In genomic region chr8:111536978-111537764, GRCm38 (mm10) we compare ENCODE assay signal across 8 mouse cellular contexts. TPM values are rescaled to one million over a fixed set of nuclear protein-coding genes. Genes with fewer than 3 reads are reported as not detected.
A peak's percentile ranks its signal among the peaks of the same experiment; 100 is the strongest.
DNase-seq lines count a peak whose midpoint lies in the region; ATAC-seq and TF ChIP-seq lines count a peak whose summit lies in the region.

No protein-coding gene starts in this region.

- H3K27ac ChIP-seq in MEL (ENCODE audit: control insufficient read depth, low read depth, low read length): peak overlapping the region; percentile 51
- peak overlapping the region; percentile 92 for H3K27ac ChIP-seq in cerebellum, adult 2 months (ENCODE audit: insufficient read depth, low read length)
- H3K27ac ChIP-seq in forebrain, embryonic 15.5 days (replicated peaks): peak overlapping the region; percentile 99
- peak overlapping the region; percentile 95 for H3K27ac ChIP-seq in hindbrain, postnatal 0 days

- H3K4me2 ChIP-seq in forebrain, embryonic 15.5 days (replicated peaks): peak overlapping the region; percentile 95
- peak overlapping the region; percentile 71 for H3K4me2 ChIP-seq in hindbrain, postnatal 0 days (ENCODE audit: low read depth, low read length)

- ATAC-seq in forebrain, embryonic 15.5 days (replicated peaks): peak; percentile 54
- peak; percentile 58 for ATAC-seq in hindbrain, postnatal 0 days
- ATAC-seq in megakaryocyte, adult 5-6 weeks (ENCODE audit: poor library complexity, severe bottlenecking): peak; percentile 22

- no peak for TF ChIP-seq RAD21 in MEL (IDR thresholded peaks at IDR 0.05; ENCODE audit: low read depth, low read length)

- H3K4me1 ChIP-seq in MEL (ENCODE audit: control insufficient read depth in 1 of 2, insufficient read depth in 2 of 2, low read length in 2 of 2): peaks cover 1 to 18% of the 10 kb centered on the region in 2 experiments
- peaks cover 14% of the 10 kb centered on the region; the same call in 1 of the 2 replicates for H3K4me1 ChIP-seq in cerebellum, adult 2 months (ENCODE audit: control insufficient read depth, insufficient read depth, low read length)
- peaks cover 44% of the 10 kb centered on the region for H3K4me1 ChIP-seq in forebrain, embryonic 15.5 days
- peaks cover 17% of the 10 kb centered on the region for H3K4me1 ChIP-seq in hindbrain, postnatal 0 days (ENCODE audit: insufficient read depth, low read length)

- H3K79me2 ChIP-seq in MEL (ENCODE audit: control insufficient read depth, insufficient read depth, low read length, poor library complexity): peaks cover 40% of the 10 kb centered on the region

- WGBS in cerebellum, adult 2 months: under 1% methylated on average over 60 of the region's 64 CpGs
- WGBS in forebrain, embryonic 15.5 days: under 1% methylated on average over 64 of the region's 64 CpGs
- under 1% methylated on average over 64 of the region's 64 CpGs for WGBS in hindbrain, postnatal 0 days

- no peak for TF ChIP-seq EP300 in MEL (IDR thresholded peaks at IDR 0.05; ENCODE audit: low read depth in 1 of 2, low read length in 2 of 2)

- no peaks in the 10 kb centered on the region for H3K9me3 ChIP-seq in MEL (replicated peaks; ENCODE audit: insufficient read depth, low read length)
- no peaks in the 10 kb centered on the region for H3K9me3 ChIP-seq in forebrain, embryonic 15.5 days
- no peaks in the 10 kb centered on the region for H3K9me3 ChIP-seq in hindbrain, postnatal 0 days (ENCODE audit: low read length)

- no peak for TF ChIP-seq POLR2A in MEL (IDR thresholded peaks at IDR 0.05; ENCODE audit: control insufficient read depth in 1 of 2, insufficient read depth in 1 of 2, low read depth in 1 of 2, low read length in 2 of 2, poor library complexity in 1 of 2)
- TF ChIP-seq POLR2A in cerebellum, adult 2 months (IDR thresholded peaks at IDR 0.05; ENCODE audit: borderline replicate concordance, insufficient read depth, low read length): no peak

- H3K27me3 ChIP-seq in MEL (ENCODE audit: control insufficient read depth in 1 of 2, insufficient read depth in 2 of 2, low read length in 2 of 2): no peaks in the 10 kb centered on the region
- no peaks in the 10 kb centered on the region for H3K27me3 ChIP-seq in cerebellum, adult 2 months (ENCODE audit: control insufficient read depth, insufficient read depth, low read length)
- no peaks in the 10 kb centered on the region for H3K27me3 ChIP-seq in forebrain, embryonic 15.5 days
- no peaks in the 10 kb centered on the region for H3K27me3 ChIP-seq in hindbrain, postnatal 0 days (ENCODE audit: insufficient read depth, low read length)

- peak overlapping the region; percentile 83 to 92 for H3K4me3 ChIP-seq in MEL (ENCODE audit: control insufficient read depth in 1 of 2, insufficient read depth in 1 of 2, low read depth in 2 of 2, low read length in 2 of 2)
- H3K4me3 ChIP-seq in cerebellum, adult 2 months (replicated peaks; ENCODE audit: insufficient read depth, low read depth, low read length): peak overlapping the region; percentile 85
- H3K4me3 ChIP-seq in forebrain, embryonic 15.5 days: peak overlapping the region; percentile 100
- peak overlapping the region; percentile 96 for H3K4me3 ChIP-seq in hindbrain, postnatal 0 days (ENCODE audit: low read length)

- no peak for TF ChIP-seq CTCF in MEL (IDR thresholded peaks at IDR 0.05 in 2 of 3, conservative IDR thresholded peaks at IDR 0.05 in 1 of 3; ENCODE audit: control insufficient read depth in 1 of 3, insufficient read depth in 1 of 3, low read depth in 2 of 3, low read length in 3 of 3, poor library complexity in 1 of 3, severe bottlenecking in 1 of 3)
- no peak for TF ChIP-seq CTCF in cerebellum, adult 2 months (IDR thresholded peaks at IDR 0.05; ENCODE audit: borderline replicate concordance, insufficient read depth, low read depth, low read length)
- TF ChIP-seq CTCF in hindbrain, postnatal 0 days (IDR thresholded peaks at IDR 0.05; ENCODE audit: low read depth): no peak

- H3K36me3 ChIP-seq in MEL (ENCODE audit: control insufficient read depth in 1 of 2, insufficient read depth in 2 of 2, low read length in 2 of 2): peaks cover 0 to 11% of the 10 kb centered on the region in 2 experiments; a peak in 2 of 4 replicates
- no peaks in the 10 kb centered on the region for H3K36me3 ChIP-seq in forebrain, embryonic 15.5 days
- H3K36me3 ChIP-seq in hindbrain, postnatal 0 days (ENCODE audit: insufficient read depth, low read length): no peaks in the 10 kb centered on the region

- DNase-seq in MEL (ENCODE audit: low read depth, low spot score): peak; percentile 59
- peak; percentile 63 to 71 for DNase-seq in cerebellum, adult 2 months
- peak; percentile 55 for DNase-seq in hindbrain, postnatal 0 days (ENCODE audit: low spot score)
- DNase-seq in left cerebral cortex, postnatal 14 days (ENCODE audit: low spot score in 2 of 2): peak; percentile 39 to 51
- DNase-seq in right cerebral cortex, postnatal 25 days: peak; percentile 57
- DNase-seq in urinary bladder, postnatal 25 days (ENCODE audit: low spot score): peak; percentile 39

- peak overlapping the region; percentile 98 for H3K9ac ChIP-seq in MEL (ENCODE audit: control insufficient read depth, low read depth, low read length, poor library complexity, severe bottlenecking)
- H3K9ac ChIP-seq in forebrain, embryonic 15.5 days (replicated peaks): peak overlapping the region; percentile 98
- peak overlapping the region; percentile 90 for H3K9ac ChIP-seq in hindbrain, postnatal 0 days (replicated peaks; ENCODE audit: low read length)

- intact Hi-C loops in left cerebral cortex, postnatal 14 days (cut with DNase I): loop anchor here (2.0 to 5.0 kb wide), 2 partner anchors 88 to 105 kb away; partner anchors contain the start of gene Zfp1

TF ChIP-seq in MEL, 35 proteins besides CTCF, POLR2A, EP300 and RAD21:
- 0 out of 2 replicates have a peak, but pooled peaks have one; percentile 19 for TF ChIP-seq SIN3A (IDR thresholded peaks at IDR 0.05; ENCODE audit: low read length)
- TF ChIP-seq MYC (IDR thresholded peaks at IDR 0.05; ENCODE audit: low read depth, low read length): no peak

RNA-seq across cellular contexts. Expression of gene Znrf1, which starts 1.3 kb away (rescaled TPM):
- 16.6 and 18.4 TPM in 2 replicates for total RNA-seq in MEL (2012; rRNA removed)
- 10 to 100 TPM in 1 of 2 experiments, not detected in 1; 36.0 TPM for polyA plus RNA-seq in MEL (2012; ENCODE audit: insufficient read depth in 1 of 2, insufficient read length in 2 of 2, low read depth in 1 of 2, low replicate concordance in 2 of 2, missing spikeins in 1 of 2)
- polyA plus RNA-seq in cerebellum, adult 2 months (2012; rRNA removed): 111 and 116 TPM in 2 replicates
- polyA plus RNA-seq in forebrain, embryonic 15.5 days (2015; fragmentation: Nextera tagmentation; extraction: Ambion mirVana): 99.8 and 102 TPM in 2 replicates
- total RNA-seq in hindbrain, postnatal 0 days (2014; rRNA removed): 193 and 194 TPM in 2 replicates
- 72.2 and 76.1 TPM in 2 replicates for polyA plus RNA-seq in hindbrain, postnatal 0 days (2015; fragmentation: Nextera tagmentation; extraction: Ambion mirVana)
- total RNA-seq in left cerebral cortex, postnatal 14 days (2021): 100 to 1,000 TPM; 157 to 170 TPM
- 67.1 and 73.4 TPM in 2 replicates for total RNA-seq in megakaryocyte, adult 5-6 weeks (2015)
- 39.3 and 50.3 TPM in 2 replicates for total RNA-seq in megakaryocyte, adult 5-6 weeks (2017)

RNA-seq across cellular contexts. Expression of gene Wdr59, which starts 15.3 kb away (rescaled TPM):
- 6.5 and 7.4 TPM in 2 replicates for total RNA-seq in MEL (2012; rRNA removed)
- 10 to 100 TPM in 1 of 2 experiments, not detected in 1; 16.6 TPM for polyA plus RNA-seq in MEL (2012; ENCODE audit: insufficient read depth in 1 of 2, insufficient read length in 2 of 2, low read depth in 1 of 2, low replicate concordance in 2 of 2, missing spikeins in 1 of 2)
- polyA plus RNA-seq in cerebellum, adult 2 months (2012; rRNA removed): 16.0 TPM in 2 replicates
- polyA plus RNA-seq in forebrain, embryonic 15.5 days (2015; fragmentation: Nextera tagmentation; extraction: Ambion mirVana): 8.6 and 9.1 TPM in 2 replicates
- 10.5 and 15.0 TPM in 2 replicates for total RNA-seq in hindbrain, postnatal 0 days (2014; rRNA removed)
- 6.4 and 6.6 TPM in 2 replicates for polyA plus RNA-seq in hindbrain, postnatal 0 days (2015; fragmentation: Nextera tagmentation; extraction: Ambion mirVana)
- total RNA-seq in left cerebral cortex, postnatal 14 days (2021): 10 to 100 TPM; 19.4 to 20.5 TPM
- 3.1 and 3.3 TPM in 2 replicates for total RNA-seq in megakaryocyte, adult 5-6 weeks (2015)
- 1.5 and 2.1 TPM in 2 replicates for total RNA-seq in megakaryocyte, adult 5-6 weeks (2017)

Comparison
In these comparisons a context has a peak if more than half of its experiments do, and no peak if none do; other contexts are left out.
1. Peak in every context shown above with its lines: DNase-seq, ATAC-seq, H3K4me3 ChIP-seq and H3K27ac ChIP-seq.